Mouse (Mus musculus) heart, embryonic 13.5 days (tissue): Measurements from ENCODE around the gene Lgi4. TPM values are rescaled to one million over a fixed set of nuclear protein-coding genes. Genes with fewer than 3 reads are reported as not detected.

Source experiments
- ATAC-seq: fragments of 200-750 bp; cut with Nextera tagmentation; 2 replicates; pipeline ENCODE4 v1.8.0; 2017; ENCODE audit warnings: moderate TSS enrichment; ENCODE audit not compliant: insufficient number of reproducible peaks, low FRiP score, low TSS enrichment; ENCODE audit errors: extremely low read depth
- H3K27ac ChIP-seq: fragments of 300-500 bp; sonication (generic); replicated peaks from 2 replicates; pipeline ENCODE4 v1.5.1; 2015; ENCODE audit warnings: moderate library complexity, mild to moderate bottlenecking, inconsistent platforms
- H3K27me3 ChIP-seq: fragments of 300-500 bp; sonication (generic); replicated peaks from 2 replicates; pipeline ENCODE4 v1.6.1; 2015; ENCODE audit warnings: mild to moderate bottlenecking, inconsistent platforms
- H3K36me3 ChIP-seq: fragments of 300-500 bp; sonication (generic); 2 replicates; pipeline ENCODE4 v1.6.1; 2015; ENCODE audit warnings: mild to moderate bottlenecking, inconsistent platforms
- H3K4me1 ChIP-seq: fragments of 300-500 bp; sonication (generic); 2 replicates; pipeline ENCODE4 v1.6.1; 2015; ENCODE audit warnings: inconsistent platforms
- H3K4me2 ChIP-seq: fragments of 300-500 bp; sonication (generic); 2 replicates; pipeline ENCODE4 v1.6.1; 2015; ENCODE audit warnings: inconsistent platforms, mild to moderate bottlenecking, moderate library complexity
- H3K4me3 ChIP-seq: fragments of 300-500 bp; sonication (generic); 2 replicates; pipeline ENCODE4 v1.5.1; 2015; ENCODE audit warnings: moderate library complexity, mild to moderate bottlenecking, inconsistent platforms
- H3K9ac ChIP-seq: fragments of 300-500 bp; sonication (generic); 2 replicates; pipeline ENCODE4 v1.6.1; 2015; ENCODE audit warnings: inconsistent platforms, mild to moderate bottlenecking, moderate library complexity
- H3K9me3 ChIP-seq: fragments of 300-500 bp; sonication (generic); 2 replicates; pipeline ENCODE4 v1.6.1; 2016; ENCODE audit warnings: inconsistent platforms
- WGBS: fragments of 180-500 bp; shearing (Covaris S2); methylation state at CpG from one replicate; pipeline ENCODE4 v1.1.7; 2015; ENCODE audit warnings: mixed read lengths; 5-methylcytosine and 5-hydroxymethylcytosine counted together
- polyA plus RNA-seq: library from polyadenylated mRNA; unstranded; fragments of >200 nt; fragmentation: Nextera tagmentation; extraction: Ambion mirVana; gene quantifications from 2 replicates; pipeline ENCODE4 v1.2.1, GENCODE M21; 2015

Gene Lgi4
- polyA plus RNA-seq, 1 experiment from 2014 or later: 0.21 TPM

DNA sequence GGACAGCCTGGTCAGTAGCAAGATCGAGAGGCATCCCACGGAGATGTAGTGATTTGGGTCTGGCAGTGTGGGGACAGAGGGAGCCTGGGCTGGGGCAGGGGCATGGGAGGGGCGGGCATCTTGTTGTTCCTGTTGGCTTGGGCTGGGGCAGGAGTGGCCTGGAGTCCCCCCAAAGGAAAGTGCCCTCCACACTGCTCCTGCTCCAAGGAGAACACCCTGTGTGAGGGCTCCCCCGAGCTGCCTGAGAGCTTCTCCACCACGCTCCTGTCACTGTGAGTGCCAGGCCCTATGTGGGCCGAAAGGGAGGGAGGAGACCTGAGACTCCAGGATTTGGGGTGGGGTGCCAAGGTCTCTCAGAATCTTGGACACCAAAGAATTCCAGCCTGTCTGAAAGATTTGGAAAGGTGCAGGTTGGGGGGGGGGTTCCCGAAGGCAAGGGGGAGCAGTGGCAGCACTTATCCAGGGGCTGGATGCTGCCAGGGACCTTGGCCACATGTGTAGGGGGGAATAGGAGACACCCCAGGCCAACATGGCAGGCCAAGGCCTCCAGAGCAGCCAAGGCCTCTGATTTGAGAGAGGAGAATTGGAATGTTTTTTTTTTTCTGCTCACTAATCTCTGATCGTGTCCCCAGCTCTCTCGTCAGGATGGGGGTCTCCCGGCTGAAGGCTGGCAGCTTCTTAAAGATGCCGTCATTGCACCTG lies 928 bp downstream of the Lgi4 start:
- Histone ChIP-seq H3K27ac (no peak overlapping the region), H3K4me3 (no peak overlapping the region), H3K36me3 (no peaks in the 10 kb centered on the region), H3K9ac (no peak overlapping the region), H3K27me3 (0 out of 2 replicates have a peak, but pooled peaks cover 7% of the 10 kb centered on the region), H3K4me2 (no peak overlapping the region), H3K9me3 (no peaks in the 10 kb centered on the region), H3K4me1 (peaks cover 17% of the 10 kb centered on the region)
- WGBS: 66% methylated on average over 11 of the region's 11 CpGs
- ATAC-seq: no peak

- Histone ChIP-seq H3K36me3 (no peaks in the 10 kb centered on the region), H3K27ac (no peak overlapping the region), H3K9me3 (no peaks in the 10 kb centered on the region), H3K27me3 (0 out of 2 replicates have a peak, but pooled peaks cover 7% of the 10 kb centered on the region), H3K4me1 (peaks cover 13% of the 10 kb centered on the region), H3K9ac (no peak overlapping the region), H3K4me2 (no peak overlapping the region), H3K4me3 (no peak overlapping the region)
- WGBS: 72% methylated on average over 7 of the region's 7 CpGs
- no peak for ATAC-seq
Observed at GRCm38 (mm10) chr7:31060621-31061010, 1.5 kb downstream of the Lgi4 start.

GRCm38 (mm10) chr7:31063074-31063560 lies 4.0 kb downstream of the Lgi4 start:
- WGBS: 74% methylated on average over 12 of the region's 12 CpGs
- H3K27me3 ChIP-seq: 0 out of 2 replicates have a peak, but pooled peaks cover 7% of the 10 kb centered on the region
- no peak for ATAC-seq

DNA sequence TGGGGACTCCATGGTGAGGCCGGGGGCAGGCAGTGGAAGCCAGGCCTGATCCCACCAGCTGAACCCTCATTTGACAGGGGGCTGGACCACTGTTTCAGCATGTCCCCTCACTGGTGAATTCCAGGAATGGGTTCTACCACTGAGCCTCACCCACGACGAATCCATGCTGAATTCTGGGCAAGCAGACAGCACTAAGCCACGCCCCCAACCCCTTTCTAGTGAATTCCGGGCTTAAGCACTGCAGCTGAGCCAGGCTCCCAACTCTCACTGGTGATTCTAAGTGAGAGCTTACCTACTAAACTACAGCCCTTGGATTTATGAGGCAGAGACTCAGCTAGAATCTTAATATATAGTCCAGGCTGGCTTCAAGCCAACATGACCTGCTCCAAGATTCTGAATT lies 8.7 kb downstream of the Lgi4 start:
- Histone ChIP-seq H3K4me1 (peaks cover 16% of the 10 kb centered on the region), H3K27ac (no peak overlapping the region), H3K4me3 (no peak overlapping the region), H3K9ac (no peak overlapping the region), H3K4me2 (no peak overlapping the region), H3K27me3 (peaks cover 7% of the 10 kb centered on the region; the same call in 1 of the 2 replicates), H3K36me3 (no peaks in the 10 kb centered on the region), H3K9me3 (no peaks in the 10 kb centered on the region)
- 44% methylated on average over 5 of the region's 5 CpGs for WGBS
- no peak for ATAC-seq

More at GRCm38 (mm10) chr7:31063074-31063560, 4.0 kb downstream of the Lgi4 start:
- no peaks in the 10 kb centered on the region for H3K9me3 ChIP-seq
- H3K4me3 ChIP-seq: no peak overlapping the region
- H3K27ac ChIP-seq: no peak overlapping the region
- no peak overlapping the region for H3K9ac ChIP-seq
- H3K4me1 ChIP-seq: peaks cover 12% of the 10 kb centered on the region
- H3K36me3 ChIP-seq: no peaks in the 10 kb centered on the region
- H3K4me2 ChIP-seq: no peak overlapping the region

GRCm38 (mm10) chr7:31069491-31069890 lies 10.3 kb downstream of the Lgi4 start:
- H3K27me3 ChIP-seq: peaks cover 5% of the 10 kb centered on the region; the same call in 1 of the 2 replicates
- no peak overlapping the region for H3K27ac ChIP-seq
- no peak for ATAC-seq
- no peaks in the 10 kb centered on the region for H3K36me3 ChIP-seq
- WGBS: 84% methylated on average over 14 of the region's 14 CpGs
- H3K4me1 ChIP-seq: peaks cover 20% of the 10 kb centered on the region
- no peak overlapping the region for H3K9ac ChIP-seq
- no peak overlapping the region for H3K4me2 ChIP-seq
- no peak overlapping the region for H3K4me3 ChIP-seq
- no peaks in the 10 kb centered on the region for H3K9me3 ChIP-seq

DNA sequence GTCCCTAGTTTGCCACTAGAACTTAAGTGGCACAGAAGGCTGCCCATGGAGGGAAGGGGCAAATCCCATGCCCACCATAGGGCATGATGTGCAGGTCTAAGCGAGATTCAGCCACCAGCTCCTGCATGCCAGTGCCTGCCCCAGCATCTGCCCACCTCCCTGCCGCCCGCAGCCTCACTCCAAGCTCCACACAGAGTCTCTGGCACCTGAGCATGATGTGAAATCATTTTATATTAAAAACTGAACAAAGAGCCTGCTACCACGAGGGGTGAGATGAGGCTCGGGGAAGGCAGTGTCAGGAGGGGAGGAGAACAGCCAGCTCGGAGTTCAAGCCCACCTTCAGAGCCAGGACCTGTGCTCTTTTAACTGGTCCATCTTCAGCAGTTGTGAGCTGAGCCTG lies 11.2 kb downstream of the Lgi4 start:
- Histone ChIP-seq H3K36me3 (no peaks in the 10 kb centered on the region), H3K27me3 (no peaks in the 10 kb centered on the region; the same call in 1 of the 2 replicates), H3K4me1 (peaks cover 20% of the 10 kb centered on the region), H3K9ac (no peak overlapping the region), H3K4me2 (no peak overlapping the region), H3K27ac (no peak overlapping the region), H3K4me3 (no peak overlapping the region), H3K9me3 (no peaks in the 10 kb centered on the region)
- no peak for ATAC-seq
- WGBS: 73% methylated on average over 6 of the region's 6 CpGs

- 44% methylated on average over 9 of the region's 9 CpGs for WGBS
- H3K36me3 ChIP-seq: no peaks in the 10 kb centered on the region
- H3K9me3 ChIP-seq: no peaks in the 10 kb centered on the region
- peaks cover 20% of the 10 kb centered on the region for H3K4me1 ChIP-seq
- H3K27me3 ChIP-seq: no peaks in the 10 kb centered on the region; the same call in 1 of the 2 replicates
- H3K27ac ChIP-seq: no peak overlapping the region
- no peak overlapping the region for H3K4me2 ChIP-seq
- H3K4me3 ChIP-seq: no peak overlapping the region
- H3K9ac ChIP-seq: no peak overlapping the region
- no peak for ATAC-seq
Observed at GRCm38 (mm10) chr7:31072326-31072725, 13.2 kb downstream of the Lgi4 start.

DNA sequence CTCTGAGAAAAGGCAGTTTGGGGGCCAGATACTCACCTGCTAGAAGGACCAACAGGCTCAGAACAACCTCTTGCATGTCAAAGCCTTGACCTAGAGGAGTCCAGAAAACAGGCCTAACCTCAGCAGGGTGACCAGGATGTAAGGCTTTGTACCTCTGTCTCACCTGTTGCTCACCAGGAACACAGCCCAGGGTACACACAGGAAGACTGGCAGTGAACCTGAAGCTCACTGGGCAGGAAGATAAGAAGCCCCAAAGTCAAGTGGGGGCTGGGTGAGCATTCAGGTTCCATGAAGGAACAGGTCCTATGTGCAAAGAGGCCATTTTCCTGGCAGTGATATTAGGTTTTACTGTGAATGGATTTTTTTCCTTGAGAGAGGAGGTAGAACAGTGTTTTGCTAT lies 14.4 kb downstream of the Lgi4 start:
- no peak overlapping the region for H3K27ac ChIP-seq
- no peak for ATAC-seq

GRCm38 (mm10) chr7:31074061-31074712 lies 15.0 kb downstream of the Lgi4 start:
- H3K27me3 ChIP-seq: no peaks in the 10 kb centered on the region; the same call in 1 of the 2 replicates
- no peak overlapping the region for H3K4me3 ChIP-seq
- H3K27ac ChIP-seq: no peak overlapping the region
- H3K9me3 ChIP-seq: no peaks in the 10 kb centered on the region
- H3K9ac ChIP-seq: no peak overlapping the region; the same call in 1 of the 2 replicates
- peaks cover 10% of the 10 kb centered on the region; the same call in 1 of the 2 replicates for H3K4me1 ChIP-seq
- no peaks in the 10 kb centered on the region for H3K36me3 ChIP-seq
- no peak overlapping the region for H3K4me2 ChIP-seq
- WGBS: 64% methylated on average over 7 of the region's 7 CpGs
- no peak for ATAC-seq

More for the DNA sequence above, 14.4 kb downstream of the Lgi4 start:
- no peak overlapping the region for H3K4me3 ChIP-seq
- no peak overlapping the region for H3K4me2 ChIP-seq
- H3K9me3 ChIP-seq: no peaks in the 10 kb centered on the region
- no peaks in the 10 kb centered on the region; the same call in 1 of the 2 replicates for H3K27me3 ChIP-seq
- peaks cover 10% of the 10 kb centered on the region; the same call in 1 of the 2 replicates for H3K4me1 ChIP-seq
- H3K9ac ChIP-seq: no peak overlapping the region
- H3K36me3 ChIP-seq: no peaks in the 10 kb centered on the region

- H3K36me3 ChIP-seq: no peaks in the 10 kb centered on the region
- no peak overlapping the region for H3K9ac ChIP-seq
- H3K4me3 ChIP-seq: no peak overlapping the region
- no peak overlapping the region for H3K27ac ChIP-seq
- no peak for ATAC-seq
- H3K27me3 ChIP-seq: no peaks in the 10 kb centered on the region; the same call in 1 of the 2 replicates
- WGBS: 71% methylated on average over 5 of the region's 5 CpGs
- no peaks in the 10 kb centered on the region for H3K9me3 ChIP-seq
- H3K4me2 ChIP-seq: no peak overlapping the region
- H3K4me1 ChIP-seq: peaks cover 10% of the 10 kb centered on the region; the same call in 1 of the 2 replicates
Observed at GRCm38 (mm10) chr7:31074713-31075069, 15.5 kb downstream of the Lgi4 start.

- Histone ChIP-seq H3K9me3 (no peaks in the 10 kb centered on the region), H3K27me3 (no peaks in the 10 kb centered on the region; the same call in 1 of the 2 replicates), H3K36me3 (no peaks in the 10 kb centered on the region), H3K27ac (no peak within 1 kb of the TSS), H3K4me3 (no peak within 1 kb of the TSS), H3K9ac (no peak within 1 kb of the TSS), H3K4me1 (0 out of 2 replicates have a peak, but pooled peaks cover 3% of the 10 kb centered on the region), H3K4me2 (no peak within 1 kb of the TSS)
- WGBS: 58% methylated on average over 5 of the region's 5 CpGs
- ATAC-seq: no peak
Observed at GRCm38 (mm10) chr7:31076492-31076891, 17.4 kb downstream of the Lgi4 start, which contains the start of gene Fxyd3. TSS of gene Fxyd3 (minus strand) at chr7:31076704.
